Mouse (Mus musculus): ENCODE data around the gene Il1rl2. TPM values are rescaled to one million over a fixed set of nuclear protein-coding genes. Genes with fewer than 3 reads are reported as not detected.
A peak's percentile ranks its signal among the peaks of the same experiment; 100 is the strongest.

The Il1rl2 gene
- polyA plus RNA-seq, 1 experiment from 2014 or later, result 0.85 TPM

- Histone ChIP-seq H3K27ac (ENCODE audit: low read depth, low read length) (no peak overlapping the region), H3K4me3 (ENCODE audit: low read depth, low read length) (no peak overlapping the region), H3K27me3 (replicated peaks; ENCODE audit: control insufficient read depth, insufficient read depth, low read length) (no peaks in the 10 kb centered on the region), H3K4me1 (ENCODE audit: control insufficient read depth, insufficient read depth, low read length) (no peaks in the 10 kb centered on the region), H3K9ac (ENCODE audit: low read length) (no peak overlapping the region), H3K9me3 (replicated peaks; ENCODE audit: control insufficient read depth, low read length) (no peaks in the 10 kb centered on the region), H3K4me2 (ENCODE audit: low read length) (no peak overlapping the region), H3K36me3 (ENCODE audit: control insufficient read depth, insufficient read depth, low read length) (no peaks in the 10 kb centered on the region)
- ATAC-seq (no peak), DNase-seq (ENCODE audit: low spot score) (no peak)
- WGBS, result 75% methylated on average over 2 of the region's 2 CpGs
These were observed 12.8 kb upstream of the Il1rl2 start for GRCm38 (mm10) chr1:40311625-40312024.

GRCm38 (mm10) chr1:40314016-40314415 lies 10.4 kb upstream of the Il1rl2 start:
- Histone ChIP-seq H3K9me3 (replicated peaks; ENCODE audit: control insufficient read depth, low read length) (no peaks in the 10 kb centered on the region), H3K4me2 (ENCODE audit: low read length) (no peak overlapping the region), H3K4me1 (ENCODE audit: control insufficient read depth, insufficient read depth, low read length) (no peaks in the 10 kb centered on the region), H3K36me3 (ENCODE audit: control insufficient read depth, insufficient read depth, low read length) (no peaks in the 10 kb centered on the region), H3K27ac (ENCODE audit: low read depth, low read length) (no peak overlapping the region), H3K27me3 (replicated peaks; ENCODE audit: control insufficient read depth, insufficient read depth, low read length) (no peaks in the 10 kb centered on the region), H3K9ac (ENCODE audit: low read length) (no peak overlapping the region), H3K4me3 (ENCODE audit: low read depth, low read length) (no peak overlapping the region)
- DNase-seq (ENCODE audit: low spot score) (no peak), ATAC-seq (no peak)
- 82% methylated on average over 12 of the region's 12 CpGs for WGBS

- WGBS, result 90% methylated on average over 8 of the region's 8 CpGs
- no peak overlapping the region for H3K9ac ChIP-seq (ENCODE audit: low read length)
These were observed 6.8 kb upstream of the Il1rl2 start for GRCm38 (mm10) chr1:40317657-40318056.

GRCm38 (mm10) chr1:40321824-40322223 lies 2.6 kb upstream of the Il1rl2 start:
- 0 out of 2 replicates have a peak, but pooled peaks cover 5% of the 10 kb centered on the region for H3K4me1 ChIP-seq (ENCODE audit: control insufficient read depth, insufficient read depth, low read length)
- H3K9ac ChIP-seq (ENCODE audit: low read length), result no peak overlapping the region
- no peak overlapping the region for H3K4me2 ChIP-seq (ENCODE audit: low read length)
- peaks cover 18% of the 10 kb centered on the region for H3K27me3 ChIP-seq (replicated peaks; ENCODE audit: control insufficient read depth, insufficient read depth, low read length)
- DNase-seq (ENCODE audit: low spot score) (no peak), ATAC-seq (no peak)
- 88% methylated on average over 6 of the region's 6 CpGs for WGBS
- H3K36me3 ChIP-seq (ENCODE audit: control insufficient read depth, insufficient read depth, low read length), result no peaks in the 10 kb centered on the region
- H3K27ac ChIP-seq (ENCODE audit: low read depth, low read length), result no peak overlapping the region
- no peak overlapping the region for H3K4me3 ChIP-seq (ENCODE audit: low read depth, low read length)
- H3K9me3 ChIP-seq (replicated peaks; ENCODE audit: control insufficient read depth, low read length), result no peaks in the 10 kb centered on the region

More at GRCm38 (mm10) chr1:40317657-40318056, 6.8 kb upstream of the Il1rl2 start:
- H3K4me1 ChIP-seq (ENCODE audit: control insufficient read depth, insufficient read depth, low read length), result no peaks in the 10 kb centered on the region
- no peak for ATAC-seq
- H3K9me3 ChIP-seq (replicated peaks; ENCODE audit: control insufficient read depth, low read length), result no peaks in the 10 kb centered on the region
- no peak overlapping the region for H3K4me2 ChIP-seq (ENCODE audit: low read length)
- H3K27me3 ChIP-seq (replicated peaks; ENCODE audit: control insufficient read depth, insufficient read depth, low read length), result no peaks in the 10 kb centered on the region
- no peak for DNase-seq (ENCODE audit: low spot score)
- no peak overlapping the region for H3K27ac ChIP-seq (ENCODE audit: low read depth, low read length)
- H3K36me3 ChIP-seq (ENCODE audit: control insufficient read depth, insufficient read depth, low read length), result no peaks in the 10 kb centered on the region
- no peak overlapping the region for H3K4me3 ChIP-seq (ENCODE audit: low read depth, low read length)

- no peak overlapping the region for H3K9ac ChIP-seq (ENCODE audit: low read length)
- ATAC-seq (no peak), DNase-seq (ENCODE audit: low spot score) (no peak)
- H3K36me3 ChIP-seq (ENCODE audit: control insufficient read depth, insufficient read depth, low read length), result no peaks in the 10 kb centered on the region
- H3K27ac ChIP-seq (ENCODE audit: low read depth, low read length), result no peak overlapping the region
- WGBS, result 89% methylated on average over 3 of the region's 3 CpGs
- 0 out of 2 replicates have a peak, but pooled peaks cover 5% of the 10 kb centered on the region for H3K4me1 ChIP-seq (ENCODE audit: control insufficient read depth, insufficient read depth, low read length)
- peaks cover 18% of the 10 kb centered on the region for H3K27me3 ChIP-seq (replicated peaks; ENCODE audit: control insufficient read depth, insufficient read depth, low read length)
- no peak overlapping the region for H3K4me2 ChIP-seq (ENCODE audit: low read length)
- no peaks in the 10 kb centered on the region for H3K9me3 ChIP-seq (replicated peaks; ENCODE audit: control insufficient read depth, low read length)
- no peak overlapping the region for H3K4me3 ChIP-seq (ENCODE audit: low read depth, low read length)
These were observed 1.9 kb upstream of the Il1rl2 start for GRCm38 (mm10) chr1:40322543-40322942.

- H3K4me3 ChIP-seq (ENCODE audit: low read depth, low read length), result peak overlapping the region; percentile 29
- H3K4me1 ChIP-seq (ENCODE audit: control insufficient read depth, insufficient read depth, low read length), result 0 out of 2 replicates have a peak, but pooled peaks cover 5% of the 10 kb centered on the region
- H3K9me3 ChIP-seq (replicated peaks; ENCODE audit: control insufficient read depth, low read length), result no peaks in the 10 kb centered on the region
- no peaks in the 10 kb centered on the region for H3K36me3 ChIP-seq (ENCODE audit: control insufficient read depth, insufficient read depth, low read length)
- no peak overlapping the region for H3K27ac ChIP-seq (ENCODE audit: low read depth, low read length)
- peak; percentile 8 for DNase-seq (ENCODE audit: low spot score)
- H3K4me2 ChIP-seq (ENCODE audit: low read length), result peak overlapping the region; percentile 58
- WGBS, result 6% methylated on average over 22 of the region's 22 CpGs
- H3K27me3 ChIP-seq (replicated peaks; ENCODE audit: control insufficient read depth, insufficient read depth, low read length), result peaks cover 18% of the 10 kb centered on the region
- no peak for ATAC-seq
- H3K9ac ChIP-seq (ENCODE audit: low read length), result peak overlapping the region; percentile 35
These were observed 719 bp downstream of the Il1rl2 start for GRCm38 (mm10) chr1:40324955-40325702.

GRCm38 (mm10) chr1:40325711-40326327 lies 1.4 kb downstream of the Il1rl2 start:
- WGBS, result 1% methylated on average over 29 of the region's 29 CpGs
- Histone ChIP-seq H3K36me3 (ENCODE audit: control insufficient read depth, insufficient read depth, low read length) (no peaks in the 10 kb centered on the region), H3K4me1 (ENCODE audit: control insufficient read depth, insufficient read depth, low read length) (0 out of 2 replicates have a peak, but pooled peaks cover 5% of the 10 kb centered on the region), H3K27ac (ENCODE audit: low read depth, low read length) (no peak overlapping the region), H3K9ac (ENCODE audit: low read length) (peak overlapping the region; percentile 35), H3K4me3 (ENCODE audit: low read depth, low read length) (peak overlapping the region; percentile 29), H3K27me3 (replicated peaks; ENCODE audit: control insufficient read depth, insufficient read depth, low read length) (peaks cover 18% of the 10 kb centered on the region), H3K9me3 (replicated peaks; ENCODE audit: control insufficient read depth, low read length) (no peaks in the 10 kb centered on the region), H3K4me2 (ENCODE audit: low read length) (peak overlapping the region; percentile 58)
- no peak for ATAC-seq
- no peak for DNase-seq (ENCODE audit: low spot score)

GRCm38 (mm10) chr1:40327604-40328003 lies 3.2 kb downstream of the Il1rl2 start:
- Histone ChIP-seq H3K9ac (ENCODE audit: low read length) (no peak overlapping the region), H3K27ac (ENCODE audit: low read depth, low read length) (no peak overlapping the region), H3K4me2 (ENCODE audit: low read length) (no peak overlapping the region), H3K9me3 (replicated peaks; ENCODE audit: control insufficient read depth, low read length) (no peaks in the 10 kb centered on the region), H3K4me1 (ENCODE audit: control insufficient read depth, insufficient read depth, low read length) (0 out of 2 replicates have a peak, but pooled peaks cover 5% of the 10 kb centered on the region), H3K27me3 (replicated peaks; ENCODE audit: control insufficient read depth, insufficient read depth, low read length) (peaks cover 18% of the 10 kb centered on the region), H3K36me3 (ENCODE audit: control insufficient read depth, insufficient read depth, low read length) (no peaks in the 10 kb centered on the region), H3K4me3 (ENCODE audit: low read depth, low read length) (no peak overlapping the region)
- no peak for ATAC-seq
- no peak for DNase-seq (ENCODE audit: low spot score)
- 84% methylated on average over 3 of the region's 3 CpGs for WGBS

- Histone ChIP-seq H3K27me3 (replicated peaks; ENCODE audit: control insufficient read depth, insufficient read depth, low read length) (peaks cover 15% of the 10 kb centered on the region), H3K27ac (ENCODE audit: low read depth, low read length) (no peak overlapping the region), H3K9me3 (replicated peaks; ENCODE audit: control insufficient read depth, low read length) (no peaks in the 10 kb centered on the region), H3K36me3 (ENCODE audit: control insufficient read depth, insufficient read depth, low read length) (no peaks in the 10 kb centered on the region), H3K4me2 (ENCODE audit: low read length) (no peak overlapping the region), H3K4me3 (ENCODE audit: low read depth, low read length) (no peak overlapping the region), H3K4me1 (ENCODE audit: control insufficient read depth, insufficient read depth, low read length) (0 out of 2 replicates have a peak, but pooled peaks cover 3% of the 10 kb centered on the region), H3K9ac (ENCODE audit: low read length) (no peak overlapping the region)
- DNase-seq (ENCODE audit: low spot score), result no peak
- no peak for ATAC-seq
- 93% methylated on average over 1 of the region's 1 CpGs for WGBS
These were observed 5.1 kb downstream of the Il1rl2 start for GRCm38 (mm10) chr1:40329526-40329925.

Measured in forebrain, embryonic 14.5 days (tissue).